Mouse (Mus musculus) hematopoietic stem cell, adult 5-6 weeks (primary cell): ENCODE measurements around the gene Fnip2. TPM values are rescaled to one million over a fixed set of nuclear protein-coding genes. Genes with fewer than 3 reads are reported as not detected.
A peak's percentile ranks its signal among the peaks of the same experiment; 100 is the strongest.

Experiments used
- ATAC-seq, 2 experiments: fragments of 125-278 bp in 1 of 2; replicated peaks in 1 of 2; 2 replicates each; pipeline ENCODE4 v1.8.0; 2016 to 2017; ENCODE audit warnings: inconsistent platforms in 2 of 2, mild to moderate bottlenecking in 2 of 2, moderate number of reproducible peaks in 2 of 2, low read depth in 1 of 2, moderate TSS enrichment in 1 of 2; ENCODE audit not compliant: low FRiP score in 2 of 2, poor library complexity in 2 of 2, severe bottlenecking in 2 of 2, insufficient read depth in 1 of 2, low TSS enrichment in 1 of 2
- total RNA-seq: library from RNA; stranded (forward); fragments of 172-1452, 232-1000 nt; gene quantifications from 2 replicates; pipeline ENCODE4 v1.2.3, GENCODE M21; 2017

Gene Fnip2
- total RNA-seq, 1 experiment from 2014 or later = 12.8 TPM

DNA sequence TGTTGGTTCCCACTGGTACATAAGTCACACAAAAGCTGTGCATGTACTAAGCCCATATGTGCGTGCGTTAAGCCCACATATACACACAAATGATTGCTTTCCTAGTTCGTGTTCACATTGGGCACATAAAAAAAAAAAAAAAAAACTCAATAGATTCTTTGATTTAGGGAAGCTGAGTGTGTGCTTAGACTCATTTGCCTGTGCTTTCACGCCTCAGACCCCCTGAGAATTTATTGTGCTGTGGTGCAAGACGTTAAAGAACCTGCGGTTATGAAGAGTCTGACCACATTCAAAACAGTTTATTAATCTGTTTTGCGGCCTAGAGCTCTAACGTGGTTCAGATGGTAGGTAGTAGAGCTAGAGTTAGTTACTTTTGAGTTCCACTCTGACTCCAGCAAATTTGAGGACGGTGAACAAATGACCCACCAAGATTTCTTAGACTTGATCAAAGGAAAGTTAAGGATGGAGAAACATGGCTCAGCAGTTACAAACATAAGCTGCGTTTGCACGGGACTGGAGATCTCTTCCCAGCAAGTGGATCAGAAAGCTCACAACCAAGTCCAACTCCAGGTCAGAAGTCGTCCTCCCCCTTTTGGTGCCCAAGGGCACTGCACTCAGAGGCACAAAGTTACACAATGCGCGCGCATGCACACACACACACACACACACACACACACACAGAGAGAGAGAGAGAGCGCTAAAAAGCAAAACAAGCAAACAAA, 1.2 kb upstream of the Fnip2 start:
- ATAC-seq = no peak

DNA sequence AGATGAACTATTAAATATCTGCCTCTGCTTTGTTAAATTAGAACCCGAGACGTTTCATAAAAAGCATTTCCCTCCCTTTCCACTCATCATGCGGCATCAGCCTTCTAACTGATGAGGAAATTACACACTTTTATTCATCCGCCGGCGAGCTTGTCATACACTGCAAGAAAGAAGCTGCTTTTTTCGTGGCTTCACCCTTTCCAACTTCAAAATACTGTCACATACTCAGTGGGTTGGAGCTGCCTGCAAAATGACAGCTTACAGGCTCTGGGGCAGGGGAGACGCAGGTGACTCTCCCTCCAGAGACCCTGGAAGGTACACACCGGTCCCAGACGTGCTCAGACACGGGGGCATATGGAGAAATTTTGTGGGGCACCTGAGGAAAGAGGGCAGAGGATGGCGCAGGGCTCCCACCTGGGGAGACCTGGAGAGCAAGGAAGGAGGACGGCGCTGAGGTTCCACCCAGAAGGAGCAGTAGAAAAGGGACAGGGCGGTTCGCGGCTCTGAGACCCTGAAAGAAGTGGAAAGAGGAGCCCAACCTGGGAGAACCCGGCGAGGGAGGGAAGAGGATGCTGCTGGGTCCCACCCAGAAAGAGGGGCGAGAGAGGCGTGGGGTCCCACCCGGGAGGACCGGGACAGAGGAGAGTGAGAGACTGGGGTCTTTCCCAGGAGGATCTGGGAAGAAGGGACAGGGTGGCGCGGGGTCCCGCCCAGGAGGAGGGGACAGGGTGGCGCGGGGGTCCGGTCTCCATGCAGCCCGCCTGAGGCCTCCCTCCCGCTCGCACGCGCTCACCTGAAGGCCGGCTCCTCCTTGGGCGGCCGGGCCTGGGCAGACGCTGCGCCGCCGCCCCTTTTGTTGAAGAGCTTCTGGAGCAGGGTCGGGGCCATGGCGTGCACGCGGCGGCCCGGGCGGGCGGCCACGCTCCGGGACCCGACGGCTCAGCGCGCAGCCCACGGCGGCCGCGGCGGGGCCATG, 592 bp downstream of the Fnip2 start:
- peak in 1 of 2 experiments; percentile 12; a peak in 2 of 4 replicates for ATAC-seq

DNA sequence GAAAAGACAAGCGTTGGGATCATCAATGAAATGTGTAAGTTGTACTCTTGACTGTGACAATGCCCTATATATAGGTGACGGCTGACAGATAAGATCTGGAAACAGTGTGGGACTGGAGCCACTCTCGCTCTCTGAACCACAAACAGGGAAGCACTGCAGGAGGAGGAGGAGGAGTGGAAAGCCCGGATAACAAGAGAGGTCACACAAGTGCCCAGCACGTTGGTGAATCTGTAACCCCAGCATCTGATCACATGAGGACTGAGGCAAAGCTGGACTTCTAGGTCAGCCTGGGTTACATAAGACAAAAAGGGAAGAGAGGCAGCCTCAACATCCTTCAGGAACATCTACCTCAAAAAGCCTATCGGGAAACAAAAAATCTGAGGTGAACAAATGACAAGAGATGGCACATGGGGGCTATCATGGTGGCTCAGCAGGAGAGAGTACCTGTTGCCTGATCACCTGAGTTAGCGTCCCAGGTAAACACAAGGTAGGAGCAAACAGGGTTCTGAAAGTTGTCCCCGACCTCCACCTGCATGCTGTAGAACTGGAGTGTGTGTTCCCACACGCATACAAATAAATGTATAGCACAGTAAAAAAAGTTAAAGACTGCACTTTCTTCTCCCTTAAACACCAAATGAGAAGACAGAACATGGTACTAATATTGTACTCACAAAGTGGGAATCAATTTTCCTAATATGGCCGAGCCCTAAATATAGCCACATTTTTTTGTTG, 2.6 kb downstream of the Fnip2 start:
- ATAC-seq = no peak

DNA sequence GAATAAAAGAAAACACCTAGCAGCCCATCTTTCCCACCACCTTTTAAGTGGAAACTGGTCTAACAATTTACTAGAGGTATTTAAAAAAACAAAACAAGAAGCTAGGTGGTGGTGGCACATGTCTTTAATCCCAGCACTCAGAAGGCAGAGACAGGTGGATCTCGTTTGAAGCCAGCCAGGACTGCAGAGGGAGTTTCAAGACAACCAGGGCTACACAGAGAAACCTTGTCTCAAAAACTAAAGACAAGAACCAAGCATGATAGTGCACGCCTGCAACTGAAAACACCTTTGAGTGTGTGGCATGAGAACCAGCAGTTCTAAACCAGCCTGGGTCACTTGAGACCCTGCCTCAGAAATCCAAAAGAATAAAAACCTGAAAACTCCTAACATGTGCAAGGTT, 4.1 kb downstream of the Fnip2 start:
- no peak for ATAC-seq

DNA sequence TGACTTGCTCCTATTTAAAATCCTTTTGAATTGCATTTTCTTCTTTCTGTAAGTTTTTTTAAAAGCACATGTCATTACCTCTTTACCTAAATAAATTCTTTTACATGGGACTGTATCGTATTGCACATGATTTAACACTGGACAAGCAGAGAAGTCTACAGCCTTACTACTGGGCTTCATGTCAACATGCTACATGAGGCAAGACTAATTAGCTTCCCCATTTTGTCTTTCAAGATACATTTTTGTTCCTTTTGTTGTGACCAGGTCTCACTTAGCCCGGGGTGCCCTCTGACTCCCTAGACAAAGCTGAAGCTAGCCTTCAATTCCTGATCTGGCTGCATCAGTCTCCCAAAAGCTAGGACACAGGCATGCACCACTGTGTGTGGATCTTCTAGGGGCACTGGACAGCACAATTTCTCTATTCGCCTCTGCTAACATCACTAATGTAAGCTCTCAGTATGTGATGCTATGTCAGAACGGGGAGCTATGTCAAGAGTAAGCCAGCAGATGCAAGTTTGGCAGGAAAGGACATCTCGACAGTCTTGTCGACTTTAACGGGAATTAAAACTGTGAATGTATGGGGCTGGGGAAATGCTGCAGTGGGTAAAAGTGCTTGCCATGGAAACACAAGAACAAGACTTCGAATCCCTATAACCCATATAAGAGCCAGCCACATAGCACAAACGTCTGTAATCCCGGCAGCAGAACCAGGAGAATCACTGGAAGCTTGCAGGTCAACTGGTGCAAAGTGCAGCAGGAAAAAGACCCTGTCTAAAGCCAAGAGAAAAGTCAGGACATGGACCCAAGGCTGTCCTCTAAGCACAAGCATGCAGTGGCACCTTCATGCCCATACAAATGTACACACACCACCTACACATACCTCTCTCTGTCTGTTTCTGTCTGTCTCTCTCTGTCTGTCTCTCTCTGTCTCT, 5.5 kb downstream of the Fnip2 start:
- ATAC-seq = no peak

- ATAC-seq = no peak
Observed at GRCm38 (mm10) chr3:79560555-79560954, 7.0 kb downstream of the Fnip2 start.

GRCm38 (mm10) chr3:79559773-79560045, 7.9 kb downstream of the Fnip2 start:
- ATAC-seq = peak in 1 of 2 experiments; percentile 38; a peak in 1 of 4 replicates

GRCm38 (mm10) chr3:79559021-79559772, 8.4 kb downstream of the Fnip2 start:
- peak; percentile 57 to 71 for ATAC-seq

- ATAC-seq = no peak
Observed at GRCm38 (mm10) chr3:79555061-79555460, 12.5 kb downstream of the Fnip2 start.

DNA sequence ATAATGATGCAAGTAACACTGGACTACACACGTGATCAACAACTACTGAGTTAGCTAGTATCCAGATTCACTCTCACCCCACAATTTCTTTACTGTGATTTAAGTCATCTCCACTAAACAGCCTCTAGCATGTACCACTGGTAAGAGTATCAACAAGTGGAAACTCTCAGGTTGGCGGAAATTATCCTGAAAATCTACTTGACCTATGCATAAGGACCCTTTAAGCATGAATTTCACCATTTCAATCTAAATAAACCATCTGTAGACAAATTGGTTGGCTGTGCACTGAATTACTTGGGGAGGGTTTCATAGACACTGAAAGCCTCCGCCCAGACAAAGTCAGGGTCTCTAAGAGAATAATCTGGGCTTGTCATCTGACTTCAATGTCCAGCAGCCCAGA, 13.8 kb downstream of the Fnip2 start:
- ATAC-seq = no peak

DNA sequence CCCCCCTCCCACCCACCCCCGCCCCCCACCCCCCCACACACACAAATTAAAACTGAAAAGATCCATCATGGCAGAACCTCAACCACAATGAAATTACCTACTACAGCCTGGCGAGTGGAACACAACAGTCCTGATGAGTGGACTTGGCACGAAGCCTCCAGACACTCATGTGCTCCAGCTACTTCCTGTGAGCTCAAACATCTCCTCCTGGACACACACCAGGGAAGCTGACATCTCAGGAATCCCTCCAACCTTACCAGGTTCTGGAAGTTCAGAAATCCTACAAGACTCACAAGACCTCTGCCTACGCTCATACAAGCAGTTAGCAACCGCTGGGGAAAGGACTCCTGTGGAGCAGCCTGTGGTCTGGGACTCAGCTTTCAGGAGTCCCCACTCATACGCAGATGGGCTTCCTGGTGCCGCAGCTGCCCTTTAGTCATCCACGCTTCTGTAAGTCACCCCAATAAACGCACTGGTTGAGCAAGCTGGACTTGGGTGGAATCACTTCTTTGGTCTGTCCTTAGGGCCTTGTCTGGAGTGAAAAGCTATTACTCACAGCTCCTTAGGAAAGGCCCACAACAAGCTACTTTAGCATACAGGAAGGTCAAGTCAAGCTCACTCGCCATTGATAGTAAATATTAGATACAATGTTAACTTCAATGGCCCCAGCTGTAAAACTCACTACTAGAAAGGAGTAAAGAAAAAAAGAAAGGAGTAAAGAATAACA, 15.6 kb downstream of the Fnip2 start:
- ATAC-seq = no peak

DNA sequence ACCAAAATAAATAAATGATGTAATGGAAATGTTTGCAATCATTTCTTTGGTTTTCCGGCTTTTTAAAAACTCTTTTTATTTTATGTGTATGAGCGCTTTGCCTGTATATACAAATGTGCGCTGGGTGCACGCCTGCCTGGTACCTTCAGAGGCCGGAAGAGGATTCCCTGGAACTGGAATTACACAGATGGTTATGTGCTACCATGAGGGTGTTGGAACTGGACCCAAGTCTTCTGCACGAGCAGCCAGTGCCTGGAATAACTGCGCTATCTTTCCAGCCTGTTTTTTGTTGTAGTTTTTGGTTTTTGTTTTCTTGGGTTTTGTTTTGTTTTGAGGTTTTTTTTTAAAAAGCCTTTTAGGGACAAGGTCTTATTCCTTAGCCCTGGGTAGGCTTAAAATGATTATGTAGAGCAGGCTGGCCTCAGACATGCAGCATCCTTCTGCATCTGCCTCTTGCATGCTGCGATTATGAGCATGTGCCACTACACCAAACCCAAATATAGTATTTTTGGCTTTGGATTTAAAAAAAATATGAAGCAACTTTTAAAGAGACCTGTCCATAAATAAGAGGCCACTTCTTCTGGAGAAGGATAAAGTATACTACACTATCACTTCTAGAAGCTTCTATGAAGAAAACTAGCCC, 17.7 kb downstream of the Fnip2 start:
- ATAC-seq = no peak

DNA sequence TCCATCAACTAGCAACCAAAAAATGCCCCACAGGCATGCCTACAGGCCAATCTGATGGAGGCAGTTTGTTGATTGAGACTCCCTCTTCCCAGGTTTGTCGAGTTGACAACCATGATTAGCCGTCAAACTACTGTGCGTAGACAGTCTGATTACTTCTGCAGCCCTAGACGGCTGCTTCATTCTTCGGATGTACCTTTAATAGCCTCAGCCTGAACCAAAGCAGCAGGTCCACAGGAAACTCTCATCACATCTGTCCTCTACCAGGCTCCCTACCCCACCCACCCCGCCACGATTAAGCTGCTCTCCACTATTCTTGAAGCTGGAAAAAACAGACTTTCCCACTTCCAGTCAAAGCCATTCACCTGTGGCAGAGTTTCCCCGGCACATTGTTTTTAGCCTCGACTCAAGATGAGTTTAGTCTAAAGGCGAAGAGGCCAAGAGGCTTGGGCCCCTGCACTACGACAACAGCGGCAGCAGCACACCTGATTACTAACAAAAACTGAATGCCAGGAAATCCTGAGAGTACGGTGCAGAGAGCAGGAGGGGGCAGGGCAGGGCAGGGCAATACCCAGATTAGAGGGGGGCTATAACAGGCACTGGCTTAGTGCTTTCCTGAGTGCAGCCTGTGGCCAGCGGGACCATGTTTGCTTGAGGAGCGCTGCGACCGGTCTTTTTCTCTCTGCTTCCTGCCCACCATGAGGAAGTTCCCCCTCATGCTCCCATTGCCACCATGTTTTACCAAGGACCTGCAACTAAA, 18.7 kb downstream of the Fnip2 start:
- peak; percentile 32; a peak in 2 of 4 replicates for ATAC-seq

- ATAC-seq = peak; percentile 87 to 94
Observed at GRCm38 (mm10) chr3:79542585-79542984, 25.0 kb downstream of the Fnip2 start.

- ATAC-seq = peak in 1 of 2 experiments; percentile 43; a peak in 1 of 4 replicates
Observed at GRCm38 (mm10) chr3:79539656-79540055, 27.9 kb downstream of the Fnip2 start.
